Mouse (Mus musculus) monocyte, adult 5-6 weeks (primary cell): ENCODE measurements around the gene Cux1. TPM values are rescaled to one million over a fixed set of nuclear protein-coding genes. Genes with fewer than 3 reads are reported as not detected.
A peak's percentile ranks its signal among the peaks of the same experiment; 100 is the strongest.

Source experiments
- ATAC-seq: fragments of 153-309, 156-312 bp; replicated peaks from 2 replicates; pipeline ENCODE4 v1.8.0; 2017; ENCODE audit warnings: mild to moderate bottlenecking; ENCODE audit not compliant: low TSS enrichment, insufficient number of reproducible peaks, severe bottlenecking, poor library complexity, low FRiP score
- total RNA-seq: library from RNA; stranded (forward); fragments of 200-1000, 200-491, 200-594 nt; gene quantifications from 3 replicates; pipeline ENCODE4 v1.2.3, GENCODE M21; 2017

Gene Cux1
- total RNA-seq, 1 experiment from 2014 or later: 79.9 TPM

GRCm38 (mm10) chr5:136518648-136519437, 48.4 kb downstream of the Cux1 start:
- no peak for ATAC-seq

- ATAC-seq: no peak
Observed at GRCm38 (mm10) chr5:136517510-136517909, 49.8 kb downstream of the Cux1 start.

- ATAC-seq: no peak
Observed at GRCm38 (mm10) chr5:136516593-136516992, 50.7 kb downstream of the Cux1 start.

GRCm38 (mm10) chr5:136514049-136514677, 53.1 kb downstream of the Cux1 start:
- no peak for ATAC-seq

GRCm38 (mm10) chr5:136512103-136512674, 55.1 kb downstream of the Cux1 start:
- no peak for ATAC-seq

GRCm38 (mm10) chr5:136511378-136511777, 55.9 kb downstream of the Cux1 start:
- peak; percentile 71 for ATAC-seq

- no peak for ATAC-seq
Observed at GRCm38 (mm10) chr5:136510609-136511008, 56.7 kb downstream of the Cux1 start.

- no peak for ATAC-seq
Observed at GRCm38 (mm10) chr5:136507629-136508028, 59.7 kb downstream of the Cux1 start.

- ATAC-seq: no peak
Observed at GRCm38 (mm10) chr5:136506262-136506661, 61.0 kb downstream of the Cux1 start.

- ATAC-seq: no peak
Observed at GRCm38 (mm10) chr5:136502491-136503086, 64.7 kb downstream of the Cux1 start.

GRCm38 (mm10) chr5:136500307-136500871, 66.9 kb downstream of the Cux1 start:
- ATAC-seq: no peak

GRCm38 (mm10) chr5:136499316-136499715, 68.0 kb downstream of the Cux1 start:
- ATAC-seq: no peak

GRCm38 (mm10) chr5:136498741-136499140, 68.5 kb downstream of the Cux1 start:
- ATAC-seq: no peak

GRCm38 (mm10) chr5:136497301-136497700, 70.0 kb downstream of the Cux1 start:
- ATAC-seq: no peak

- 0 out of 2 replicates have a peak, but pooled peaks have one; percentile 23 for ATAC-seq
Observed at GRCm38 (mm10) chr5:136495581-136495980, 71.7 kb downstream of the Cux1 start.

GRCm38 (mm10) chr5:136494927-136495326, 72.4 kb downstream of the Cux1 start:
- no peak for ATAC-seq

- no peak for ATAC-seq
Observed at GRCm38 (mm10) chr5:136494288-136494687, 73.0 kb downstream of the Cux1 start.

GRCm38 (mm10) chr5:136489450-136489849, 77.8 kb downstream of the Cux1 start:
- ATAC-seq: no peak

GRCm38 (mm10) chr5:136488721-136489120, 78.6 kb downstream of the Cux1 start:
- no peak for ATAC-seq
